Mouse (Mus musculus): Measurements from ENCODE around the gene Gemin7.

Gene Gemin7

GRCm38 (mm10) chr7:19577877-19578414 lies 551 bp upstream of the Gemin7 start:
- DNase-seq (ENCODE audit: low spot score in 2 of 2) = no peak

- no peak for DNase-seq (ENCODE audit: low spot score in 2 of 2)
Observed at GRCm38 (mm10) chr7:19575559-19575958, 1.8 kb downstream of the Gemin7 start.

- DNase-seq (ENCODE audit: low spot score in 2 of 2) = no peak
Observed at GRCm38 (mm10) chr7:19573776-19574140, 3.6 kb downstream of the Gemin7 start.

GRCm38 (mm10) chr7:19572926-19573775 lies 4.2 kb downstream of the Gemin7 start:
- peak; percentile 54 to 60 for DNase-seq (ENCODE audit: low spot score in 2 of 2)

GRCm38 (mm10) chr7:19569647-19570046 lies 7.7 kb downstream of the Gemin7 start:
- DNase-seq (ENCODE audit: low spot score in 2 of 2) = no peak

GRCm38 (mm10) chr7:19567426-19567825 lies 10.0 kb downstream of the Gemin7 start:
- DNase-seq (ENCODE audit: low spot score in 2 of 2) = no peak

- no peak for DNase-seq (ENCODE audit: low spot score in 2 of 2)
Observed at GRCm38 (mm10) chr7:19565803-19566202, 11.6 kb downstream of the Gemin7 start.

GRCm38 (mm10) chr7:19564455-19564854 lies 12.9 kb downstream of the Gemin7 start:
- no peak for DNase-seq (ENCODE audit: low spot score in 2 of 2)

- no peak for DNase-seq (ENCODE audit: low spot score in 2 of 2)
Observed at GRCm38 (mm10) chr7:19563884-19564283, 13.5 kb downstream of the Gemin7 start.

GRCm38 (mm10) chr7:19562643-19563410 lies 14.6 kb downstream of the Gemin7 start, which contains the start of gene Ppp1r37:
TSS of gene Ppp1r37 (minus strand) at chr7:19563076.
- no peak for DNase-seq (ENCODE audit: low spot score in 2 of 2)

GRCm38 (mm10) chr7:19561765-19562642 lies 15.4 kb downstream of the Gemin7 start:
- peak; percentile 81 to 84 for DNase-seq (ENCODE audit: low spot score in 2 of 2)

GRCm38 (mm10) chr7:19561431-19561764 lies 16.0 kb downstream of the Gemin7 start:
- DNase-seq (ENCODE audit: low spot score in 2 of 2) = no peak

GRCm38 (mm10) chr7:19560491-19561260 lies 16.7 kb downstream of the Gemin7 start:
- no peak for DNase-seq (ENCODE audit: low spot score in 2 of 2)

- DNase-seq (ENCODE audit: low spot score in 2 of 2) = no peak
Observed at GRCm38 (mm10) chr7:19558965-19559364, 18.4 kb downstream of the Gemin7 start.

GRCm38 (mm10) chr7:19557982-19558900 lies 19.2 kb downstream of the Gemin7 start:
- DNase-seq (ENCODE audit: low spot score in 2 of 2) = no peak

GRCm38 (mm10) chr7:19557086-19557485 lies 20.3 kb downstream of the Gemin7 start:
- no peak for DNase-seq (ENCODE audit: low spot score in 2 of 2)

- DNase-seq (ENCODE audit: low spot score in 2 of 2) = no peak
Observed at GRCm38 (mm10) chr7:19554168-19554567, 23.2 kb downstream of the Gemin7 start.

- no peak for DNase-seq (ENCODE audit: low spot score in 2 of 2)
Observed at GRCm38 (mm10) chr7:19552443-19552842, 25.0 kb downstream of the Gemin7 start.

- DNase-seq (ENCODE audit: low spot score in 2 of 2) = no peak
Observed at GRCm38 (mm10) chr7:19551634-19552033, 25.8 kb downstream of the Gemin7 start.

GRCm38 (mm10) chr7:19549394-19549793 lies 28.0 kb downstream of the Gemin7 start:
- no peak for DNase-seq (ENCODE audit: low spot score in 2 of 2)

All from frontal cortex, postnatal 25 days (tissue).